Comparison of ENCODE assay signal across 24 mouse cellular contexts in genomic region chr11:4147098-4147497, GRCm38 (mm10). TPM values are rescaled to one million over a fixed set of nuclear protein-coding genes. Genes with fewer than 3 reads are reported as not detected.
DNase-seq lines count a peak whose midpoint lies in the region; ATAC-seq and TF ChIP-seq lines count a peak whose summit lies in the region.
"Had no signal": no experiment of that assay in that cellular context is flagged by ENCODE, and none has a peak within 500 bp of the region (broad histone marks: within the 10 kb centered on the region; RNA-seq: fewer than 3 reads in every experiment).

No protein-coding gene starts in this region.

- 84% methylated on average over 10 of the region's 10 CpGs for WGBS in midbrain, embryonic 10.5 days
- 80% methylated on average over 10 of the region's 10 CpGs for WGBS in midbrain, embryonic 13.5 days

- ATAC-seq in midbrain, embryonic 13.5 days: no peak
- ATAC-seq: CD4-positive, CD25-positive, alpha-beta regulatory T cell, adult 4 months; forebrain, embryonic 15.5 days; hindbrain, postnatal 0 days; inflammation-experienced regulatory T-cells, adult 6 months; intestine, embryonic 16.5 days had no signal

- peaks cover 9% of the 10 kb centered on the region for H3K4me1 ChIP-seq in midbrain, embryonic 10.5 days
- H3K4me1 ChIP-seq in midbrain, embryonic 13.5 days (replicated peaks): no peaks in the 10 kb centered on the region
- H3K4me1 ChIP-seq: embryonic facial prominence, embryonic 12.5 days; embryonic facial prominence, embryonic 15.5 days; forebrain, embryonic 15.5 days; hindbrain, embryonic 12.5 days had no signal

- no peaks in the 10 kb centered on the region for H3K9me3 ChIP-seq in midbrain, embryonic 10.5 days (replicated peaks)
- no peaks in the 10 kb centered on the region for H3K9me3 ChIP-seq in midbrain, embryonic 13.5 days
- H3K9me3 ChIP-seq: embryonic facial prominence, embryonic 12.5 days; embryonic facial prominence, embryonic 15.5 days; forebrain, embryonic 15.5 days; heart, embryonic 10.5 days; heart, embryonic 13.5 days; hindbrain, embryonic 12.5 days had no signal

- no peak for TF ChIP-seq CTCF in gastrocnemius, adult 2 months (IDR thresholded peaks at IDR 0.05)

- no peak overlapping the region for H3K4me3 ChIP-seq in gastrocnemius, adult 2 months
- no peak overlapping the region for H3K4me3 ChIP-seq in midbrain, embryonic 10.5 days
- H3K4me3 ChIP-seq in midbrain, embryonic 13.5 days (replicated peaks): no peak overlapping the region
- H3K4me3 ChIP-seq: embryonic facial prominence, embryonic 12.5 days; embryonic facial prominence, embryonic 15.5 days; forebrain, embryonic 15.5 days; heart, embryonic 10.5 days; heart, embryonic 13.5 days; hindbrain, embryonic 12.5 days had no signal

- H3K27me3 ChIP-seq in midbrain, embryonic 10.5 days (ENCODE audit: low read depth, poor library complexity, severe bottlenecking): no peaks in the 10 kb centered on the region
- no peaks in the 10 kb centered on the region for H3K27me3 ChIP-seq in midbrain, embryonic 13.5 days
- H3K27me3 ChIP-seq: embryonic facial prominence, embryonic 12.5 days; embryonic facial prominence, embryonic 15.5 days; forebrain, embryonic 15.5 days; heart, embryonic 13.5 days; hindbrain, embryonic 12.5 days had no signal

- H3K9ac ChIP-seq in midbrain, embryonic 13.5 days (replicated peaks): no peak overlapping the region
- H3K9ac ChIP-seq: embryonic facial prominence, embryonic 12.5 days; embryonic facial prominence, embryonic 15.5 days; forebrain, embryonic 15.5 days; heart, embryonic 13.5 days; hindbrain, embryonic 12.5 days had no signal

- H3K4me2 ChIP-seq in midbrain, embryonic 13.5 days (replicated peaks): no peak overlapping the region
- H3K4me2 ChIP-seq: embryonic facial prominence, embryonic 12.5 days; embryonic facial prominence, embryonic 15.5 days; forebrain, embryonic 15.5 days; heart, embryonic 13.5 days; hindbrain, embryonic 12.5 days had no signal

- intact Hi-C loops in gastrocnemius, adult 2 months (cut with DNase I): no loop called here
- intact Hi-C loops in gastrocnemius, postnatal 36 days (cut with DNase I): no loop called here

- DNase-seq in gastrocnemius, adult 2 months: no peak
- DNase-seq in gastrocnemius, postnatal 36 days: no peak
- peak; percentile 27 for DNase-seq in heart, postnatal 4 days
- DNase-seq in heart, adult 9 months (ENCODE audit: low spot score in 2 of 2): no peak
- no peak for DNase-seq in midbrain, embryonic 10.5 days (ENCODE audit: low spot score)
- DNase-seq: adrenal gland, adult 2 months; adrenal gland, postnatal 14 days; cerebellum, adult 11 months; cerebellum, adult 2 months; cerebellum, adult 9-11 months; cerebellum, postnatal 25 days; heart, adult 18-20 months; kidney, adult 18-20 months had no signal

- H3K27ac ChIP-seq in gastrocnemius, adult 2 months: peak overlapping the region; percentile 74; the same call in 1 of the 2 replicates
- 0 out of 2 replicates have a peak overlapping the region, but pooled peaks have one; percentile 55 for H3K27ac ChIP-seq in midbrain, embryonic 10.5 days (replicated peaks)
- H3K27ac ChIP-seq in midbrain, embryonic 13.5 days: no peak overlapping the region
- H3K27ac ChIP-seq: embryonic facial prominence, embryonic 12.5 days; embryonic facial prominence, embryonic 15.5 days; forebrain, embryonic 15.5 days; heart, embryonic 10.5 days; heart, embryonic 13.5 days; hindbrain, embryonic 12.5 days; hindbrain, postnatal 0 days had no signal

- peaks cover 42% of the 10 kb centered on the region for H3K36me3 ChIP-seq in midbrain, embryonic 10.5 days
- peaks cover 39% of the 10 kb centered on the region for H3K36me3 ChIP-seq in midbrain, embryonic 13.5 days

RNA-seq across cellular contexts. Expression of gene Rnf215, which starts 12.1 kb away (rescaled TPM):
- 1 to 10 TPM; 4.6 to 6.3 TPM for total RNA-seq in gastrocnemius, adult 2 months (2021)
- total RNA-seq in gastrocnemius, postnatal 36 days (2021): 1 to 10 TPM; 4.4 to 5.5 TPM
- total RNA-seq in heart, postnatal 4 days (2021): 10 to 100 TPM; 17.5 to 18.3 TPM
- 21.3 and 29.3 TPM in 2 replicates for polyA plus RNA-seq in midbrain, embryonic 10.5 days (2016; fragmentation: Nextera tagmentation; extraction: Ambion mirVana)
- 43.9 and 45.9 TPM in 2 replicates for polyA plus RNA-seq in midbrain, embryonic 13.5 days (2015; fragmentation: Nextera tagmentation; extraction: Ambion mirVana)

RNA-seq across cellular contexts. Expression of gene Ccdc157, which starts 13.0 kb away (rescaled TPM):
- 1 to 10 TPM; 3.2 to 3.4 TPM for total RNA-seq in gastrocnemius, adult 2 months (2021)
- total RNA-seq in gastrocnemius, postnatal 36 days (2021): 1 to 10 TPM; 2.6 to 2.8 TPM
- total RNA-seq in heart, postnatal 4 days (2021): 1 to 10 TPM; 5.8 to 6.5 TPM
- polyA plus RNA-seq in midbrain, embryonic 10.5 days (2016; fragmentation: Nextera tagmentation; extraction: Ambion mirVana): 6.9 and 8.3 TPM in 2 replicates
- 6.8 and 8.1 TPM in 2 replicates for polyA plus RNA-seq in midbrain, embryonic 13.5 days (2015; fragmentation: Nextera tagmentation; extraction: Ambion mirVana)

RNA-seq across cellular contexts. Expression of gene Sf3a1, which starts 13.1 kb away (rescaled TPM):
- total RNA-seq in gastrocnemius, adult 2 months (2021): 10 to 100 TPM; 13.9 to 19.6 TPM
- total RNA-seq in gastrocnemius, postnatal 36 days (2021): 10 to 100 TPM; 16.2 to 17.0 TPM
- 10 to 100 TPM; 56.6 to 56.9 TPM for total RNA-seq in heart, postnatal 4 days (2021)
- polyA plus RNA-seq in midbrain, embryonic 10.5 days (2016; fragmentation: Nextera tagmentation; extraction: Ambion mirVana): 95.2 and 97.1 TPM in 2 replicates
- 65.8 and 66.7 TPM in 2 replicates for polyA plus RNA-seq in midbrain, embryonic 13.5 days (2015; fragmentation: Nextera tagmentation; extraction: Ambion mirVana)

RNA-seq across cellular contexts. Expression of gene Sec14l2, which starts 23.9 kb away (rescaled TPM):
- total RNA-seq in gastrocnemius, adult 2 months (2021): under 1 TPM; 0.22 to 0.36 TPM
- total RNA-seq in gastrocnemius, postnatal 36 days (2021): under 1 TPM; 0.33 to 0.42 TPM
- total RNA-seq in heart, postnatal 4 days (2021): 1 to 10 TPM in 1 of 2 experiments, under 1 TPM in 1; 0.91 to 1.1 TPM
- 2.2 and 2.9 TPM in 2 replicates for polyA plus RNA-seq in midbrain, embryonic 10.5 days (2016; fragmentation: Nextera tagmentation; extraction: Ambion mirVana)
- polyA plus RNA-seq in midbrain, embryonic 13.5 days (2015; fragmentation: Nextera tagmentation; extraction: Ambion mirVana): 2.3 and 3.2 TPM in 2 replicates

RNA-seq across cellular contexts. Expression of gene Tbc1d10a, which starts 39.5 kb away (rescaled TPM):
- 1 to 10 TPM; 3.1 to 5.2 TPM for total RNA-seq in gastrocnemius, adult 2 months (2021)
- total RNA-seq in gastrocnemius, postnatal 36 days (2021): 1 to 10 TPM; 3.7 to 4.4 TPM
- 10 to 100 TPM; 10.9 to 11.8 TPM for total RNA-seq in heart, postnatal 4 days (2021)
- polyA plus RNA-seq in midbrain, embryonic 10.5 days (2016; fragmentation: Nextera tagmentation; extraction: Ambion mirVana): 26.3 and 26.4 TPM in 2 replicates
- polyA plus RNA-seq in midbrain, embryonic 13.5 days (2015; fragmentation: Nextera tagmentation; extraction: Ambion mirVana): 24.2 and 24.6 TPM in 2 replicates
